ENCODE assay signal across 11 mouse cellular contexts in the genomic region with DNA sequence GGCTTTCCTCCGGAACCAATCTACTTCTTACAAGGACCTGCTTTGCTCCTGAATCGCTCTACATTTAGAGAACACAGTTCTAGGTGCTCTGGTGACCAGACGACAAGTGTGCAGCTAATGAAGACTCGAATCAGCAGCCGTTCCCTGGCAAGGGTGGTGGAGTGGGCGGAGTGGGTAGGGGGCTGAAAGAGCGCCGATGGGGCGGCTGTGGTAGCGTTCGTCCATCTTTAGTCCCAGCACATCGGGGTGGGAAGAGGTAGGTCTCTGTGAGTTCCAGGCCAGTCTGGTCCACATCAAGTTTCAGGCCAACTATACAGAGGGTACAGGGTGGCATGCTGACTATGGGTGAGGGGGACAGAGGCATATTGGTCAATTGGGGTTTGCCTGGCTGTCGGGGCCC. TPM values are rescaled to one million over a fixed set of nuclear protein-coding genes. Genes with fewer than 3 reads are reported as not detected.
DNase-seq lines count a peak whose midpoint lies in the region; ATAC-seq lines count a peak whose summit lies in the region.
"Had no signal": no experiment of that assay in that cellular context is flagged by ENCODE, and none has a peak within 500 bp of the region (broad histone marks: within the 10 kb centered on the region; RNA-seq: fewer than 3 reads in every experiment).

No protein-coding gene starts in this region.

- WGBS in kidney, embryonic 16.5 days = 83% methylated on average over 13 of the region's 13 CpGs
- WGBS in embryonic facial prominence, embryonic 15.5 days = 73% methylated on average over 13 of the region's 13 CpGs
- WGBS in hindbrain, embryonic 15.5 days = 60% methylated on average over 13 of the region's 13 CpGs
- 58% methylated on average over 13 of the region's 13 CpGs for WGBS in midbrain, embryonic 16.5 days

- ATAC-seq in kidney, embryonic 16.5 days (ENCODE audit: low FRiP score, low TSS enrichment) = no peak
- no peak for ATAC-seq in embryonic facial prominence, embryonic 15.5 days (ENCODE audit: insufficient number of reproducible peaks, low FRiP score, low TSS enrichment, low read depth)
- no peak for ATAC-seq in hindbrain, embryonic 15.5 days (ENCODE audit: low FRiP score, low read depth)
- no peak for ATAC-seq in midbrain, embryonic 16.5 days
- no peak for ATAC-seq in monocyte, adult 5-6 weeks (replicated peaks; ENCODE audit: insufficient number of reproducible peaks, low FRiP score, low TSS enrichment, poor library complexity, severe bottlenecking)
- ATAC-seq: Patski had no signal

- peaks cover 49% of the 10 kb centered on the region for H3K4me1 ChIP-seq in kidney, embryonic 16.5 days (ENCODE audit: insufficient read depth, low read length)
- H3K4me1 ChIP-seq in embryonic facial prominence, embryonic 15.5 days = peaks cover 71% of the 10 kb centered on the region
- peaks cover 66% of the 10 kb centered on the region for H3K4me1 ChIP-seq in hindbrain, embryonic 15.5 days (replicated peaks)
- H3K4me1 ChIP-seq in midbrain, embryonic 16.5 days (ENCODE audit: control insufficient read depth, insufficient read depth, low read length) = peaks cover 49% of the 10 kb centered on the region

- no peaks in the 10 kb centered on the region for H3K36me3 ChIP-seq in kidney, embryonic 16.5 days (ENCODE audit: insufficient read depth, low read length)
- no peaks in the 10 kb centered on the region; the same call in 1 of the 2 replicates for H3K36me3 ChIP-seq in embryonic facial prominence, embryonic 15.5 days
- no peaks in the 10 kb centered on the region for H3K36me3 ChIP-seq in hindbrain, embryonic 15.5 days
- H3K36me3 ChIP-seq in midbrain, embryonic 16.5 days (ENCODE audit: control insufficient read depth, insufficient read depth, low read length) = no peaks in the 10 kb centered on the region

- H3K4me2 ChIP-seq in kidney, embryonic 16.5 days (replicated peaks; ENCODE audit: low read depth, low read length) = no peak overlapping the region
- no peak overlapping the region for H3K4me2 ChIP-seq in embryonic facial prominence, embryonic 15.5 days (replicated peaks)
- peak overlapping the region; percentile 22 for H3K4me2 ChIP-seq in hindbrain, embryonic 15.5 days
- H3K4me2 ChIP-seq in midbrain, embryonic 16.5 days (ENCODE audit: low read length) = no peak overlapping the region

- peak overlapping the region; percentile 67 for H3K27ac ChIP-seq in kidney, embryonic 16.5 days (ENCODE audit: low read length)
- peak overlapping the region; percentile 96 for H3K27ac ChIP-seq in embryonic facial prominence, embryonic 15.5 days (replicated peaks)
- H3K27ac ChIP-seq in hindbrain, embryonic 15.5 days (replicated peaks) = peak overlapping the region; percentile 98
- peak overlapping the region; percentile 96 for H3K27ac ChIP-seq in midbrain, embryonic 16.5 days (ENCODE audit: low read length)

- H3K9ac ChIP-seq in kidney, embryonic 16.5 days (replicated peaks; ENCODE audit: low read length) = no peak overlapping the region
- H3K9ac ChIP-seq in embryonic facial prominence, embryonic 15.5 days = no peak overlapping the region
- H3K9ac ChIP-seq in hindbrain, embryonic 15.5 days = no peak overlapping the region
- H3K9ac ChIP-seq in midbrain, embryonic 16.5 days (ENCODE audit: low read depth, low read length) = peak overlapping the region; percentile 52; the same call in 1 of the 2 replicates

- H3K9me3 ChIP-seq in kidney, embryonic 16.5 days (ENCODE audit: low read length) = no peaks in the 10 kb centered on the region
- no peaks in the 10 kb centered on the region for H3K9me3 ChIP-seq in embryonic facial prominence, embryonic 15.5 days (replicated peaks)
- H3K9me3 ChIP-seq in hindbrain, embryonic 15.5 days = no peaks in the 10 kb centered on the region
- H3K9me3 ChIP-seq in midbrain, embryonic 16.5 days (replicated peaks; ENCODE audit: control insufficient read depth, low read length, poor library complexity, severe bottlenecking) = no peaks in the 10 kb centered on the region

- DNase-seq in kidney, adult 9 months = no peak
- no peak for DNase-seq in thymus, postnatal 36 days
- DNase-seq in layer of hippocampus, adult 11-12 months (ENCODE audit: low spot score) = no peak

- no peak overlapping the region for H3K4me3 ChIP-seq in kidney, embryonic 16.5 days (ENCODE audit: low read length)
- no peak overlapping the region for H3K4me3 ChIP-seq in embryonic facial prominence, embryonic 15.5 days (replicated peaks)
- no peak overlapping the region for H3K4me3 ChIP-seq in hindbrain, embryonic 15.5 days
- no peak overlapping the region for H3K4me3 ChIP-seq in midbrain, embryonic 16.5 days (ENCODE audit: low read depth, low read length)

- H3K27me3 ChIP-seq in kidney, embryonic 16.5 days (ENCODE audit: insufficient read depth, low read length) = no peaks in the 10 kb centered on the region
- H3K27me3 ChIP-seq in embryonic facial prominence, embryonic 15.5 days = no peaks in the 10 kb centered on the region
- no peaks in the 10 kb centered on the region for H3K27me3 ChIP-seq in hindbrain, embryonic 15.5 days
- H3K27me3 ChIP-seq in midbrain, embryonic 16.5 days (ENCODE audit: control insufficient read depth, insufficient read depth, low read depth, low read length) = no peaks in the 10 kb centered on the region
- H3K27me3 ChIP-seq: Patski had no signal

RNA-seq across cellular contexts. Expression of a gene that starts 14.2 kb away (rescaled TPM):
- polyA plus RNA-seq in kidney, embryonic 16.5 days (2015; fragmentation: Nextera tagmentation; extraction: Ambion mirVana) = 15.6 and 17.0 TPM in 2 replicates
- polyA plus RNA-seq in embryonic facial prominence, embryonic 15.5 days (2015; fragmentation: Nextera tagmentation; extraction: Ambion mirVana) = 24.8 and 32.3 TPM in 2 replicates
- polyA plus RNA-seq in hindbrain, embryonic 15.5 days (2015; fragmentation: Nextera tagmentation; extraction: Ambion mirVana) = 41.5 and 42.8 TPM in 2 replicates
- polyA plus RNA-seq in midbrain, embryonic 16.5 days (2015; fragmentation: Nextera tagmentation; extraction: Ambion mirVana) = 21.8 and 22.6 TPM in 2 replicates
- total RNA-seq in monocyte, adult 5-6 weeks (2017) = 0.58 to 0.64 TPM in 2 of 3 replicates, not detected in the other

RNA-seq across cellular contexts. Expression of a gene that starts 29.5 kb away (rescaled TPM):
- polyA plus RNA-seq in kidney, embryonic 16.5 days (2015; fragmentation: Nextera tagmentation; extraction: Ambion mirVana) = 54.9 and 60.6 TPM in 2 replicates
- polyA plus RNA-seq in embryonic facial prominence, embryonic 15.5 days (2015; fragmentation: Nextera tagmentation; extraction: Ambion mirVana) = 75.9 and 79.9 TPM in 2 replicates
- polyA plus RNA-seq in hindbrain, embryonic 15.5 days (2015; fragmentation: Nextera tagmentation; extraction: Ambion mirVana) = 62.1 and 65.0 TPM in 2 replicates
- polyA plus RNA-seq in midbrain, embryonic 16.5 days (2015; fragmentation: Nextera tagmentation; extraction: Ambion mirVana) = 65.2 and 67.4 TPM in 2 replicates
- total RNA-seq in monocyte, adult 5-6 weeks (2017) = 47.3 to 77.0 TPM (median 54.3 TPM) in 3 replicates

RNA-seq across cellular contexts. Expression of a gene that starts 29.6 kb away (rescaled TPM):
- polyA plus RNA-seq in kidney, embryonic 16.5 days (2015; fragmentation: Nextera tagmentation; extraction: Ambion mirVana) = 74.8 and 77.8 TPM in 2 replicates
- polyA plus RNA-seq in embryonic facial prominence, embryonic 15.5 days (2015; fragmentation: Nextera tagmentation; extraction: Ambion mirVana) = 74.1 and 79.1 TPM in 2 replicates
- 70.2 and 72.4 TPM in 2 replicates for polyA plus RNA-seq in hindbrain, embryonic 15.5 days (2015; fragmentation: Nextera tagmentation; extraction: Ambion mirVana)
- 66.3 and 73.0 TPM in 2 replicates for polyA plus RNA-seq in midbrain, embryonic 16.5 days (2015; fragmentation: Nextera tagmentation; extraction: Ambion mirVana)
- total RNA-seq in monocyte, adult 5-6 weeks (2017) = 80.8 to 81.6 TPM (median 81.0 TPM) in 3 replicates

RNA-seq across cellular contexts. Expression of a gene that starts 38.3 kb away (rescaled TPM):
- not detected in 2 replicates for polyA plus RNA-seq in kidney, embryonic 16.5 days (2015; fragmentation: Nextera tagmentation; extraction: Ambion mirVana)
- polyA plus RNA-seq in embryonic facial prominence, embryonic 15.5 days (2015; fragmentation: Nextera tagmentation; extraction: Ambion mirVana) = not detected in 2 replicates
- polyA plus RNA-seq in hindbrain, embryonic 15.5 days (2015; fragmentation: Nextera tagmentation; extraction: Ambion mirVana) = not detected in 2 replicates
- 0.09 TPM in 1 of 2 replicates, not detected in the other for polyA plus RNA-seq in midbrain, embryonic 16.5 days (2015; fragmentation: Nextera tagmentation; extraction: Ambion mirVana)
- not detected in 3 replicates for total RNA-seq in monocyte, adult 5-6 weeks (2017)
- total RNA-seq: gastrocnemius, postnatal 25 days; left cerebral cortex, postnatal 4 days had no signal
- polyA plus RNA-seq: Patski had no signal

RNA-seq across cellular contexts. Expression of a gene that starts 38.6 kb away (rescaled TPM):
- polyA plus RNA-seq in kidney, embryonic 16.5 days (2015; fragmentation: Nextera tagmentation; extraction: Ambion mirVana) = 38.8 and 41.2 TPM in 2 replicates
- 44.8 and 51.2 TPM in 2 replicates for polyA plus RNA-seq in embryonic facial prominence, embryonic 15.5 days (2015; fragmentation: Nextera tagmentation; extraction: Ambion mirVana)
- polyA plus RNA-seq in hindbrain, embryonic 15.5 days (2015; fragmentation: Nextera tagmentation; extraction: Ambion mirVana) = 52.6 and 56.3 TPM in 2 replicates
- polyA plus RNA-seq in midbrain, embryonic 16.5 days (2015; fragmentation: Nextera tagmentation; extraction: Ambion mirVana) = 56.1 and 56.2 TPM in 2 replicates
- total RNA-seq in monocyte, adult 5-6 weeks (2017) = 8.2 to 10.4 TPM (median 9.0 TPM) in 3 replicates
